Mouse (Mus musculus) testis, adult 2 months (tissue): ENCODE measurements around the gene Soga1.

Experiments
- CTCF ChIP-seq: fragments of 200-500 bp; IDR thresholded peaks from 2 replicates; pipeline ENCODE4 v1.5.1; 2012; ENCODE audit warnings: low read depth, mild to moderate bottlenecking, inconsistent platforms, low read length, moderate library complexity; ENCODE audit not compliant: control insufficient read depth, insufficient read depth, insufficient replicate concordance
- POLR2A ChIP-seq: fragments of 200-500 bp; IDR thresholded peaks from 2 replicates; pipeline ENCODE4 v1.6.1; 2012; ENCODE audit warnings: low read depth, mild to moderate bottlenecking, inconsistent platforms, low read length, moderate library complexity; ENCODE audit not compliant: control insufficient read depth

DNA sequence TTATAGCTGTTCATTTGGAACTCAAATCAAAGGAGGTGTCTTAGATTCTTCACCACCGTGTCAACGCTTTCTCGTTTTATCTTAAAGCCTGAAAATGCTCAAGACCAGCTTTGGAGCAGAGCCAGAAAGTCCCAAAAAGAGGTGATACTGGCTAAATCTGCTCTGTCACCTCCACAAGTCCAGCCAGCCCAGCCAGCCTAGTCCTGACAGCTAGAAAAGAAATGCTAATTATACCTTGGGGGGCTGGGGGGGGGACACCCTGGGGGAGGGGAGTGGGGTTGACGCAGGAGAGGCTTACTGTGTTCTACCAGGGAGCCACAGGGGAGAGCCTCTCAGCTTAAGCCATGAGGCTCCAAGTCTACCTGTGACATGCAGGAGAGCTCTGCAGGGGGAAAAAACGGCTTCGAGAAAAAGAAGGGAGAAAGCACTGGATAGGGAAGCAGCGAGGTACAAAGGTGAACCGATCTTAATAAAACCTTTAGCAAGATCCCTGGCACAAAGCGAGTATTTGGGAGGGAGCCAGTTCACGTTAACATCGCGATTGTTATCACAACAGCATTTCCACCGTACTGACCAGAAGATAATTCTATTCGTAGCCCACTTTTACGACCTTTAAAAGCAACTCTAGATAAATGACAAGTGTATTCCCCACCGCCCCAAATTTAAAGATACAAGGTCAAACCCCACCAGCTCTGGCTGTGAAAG, 88.2 kb downstream of the Soga1 start:
- TF ChIP-seq CTCF (no peak), POLR2A (no peak)
